Mouse (Mus musculus): Measurements from ENCODE around the gene Higd1c. TPM values are rescaled to one million over a fixed set of nuclear protein-coding genes. Genes with fewer than 3 reads are reported as not detected.
"Not testable (repeated sequence)": the region's sequence is repeated elsewhere in the genome, so short reads cannot be mapped to it uniquely, and the experiment has no call there.

Gene Higd1c
- polyA plus RNA-seq (2015; fragmentation: Nextera tagmentation; extraction: Ambion mirVana): not detected in 2 replicates

- Histone ChIP-seq H3K27ac (replicated peaks) (no peak within 1 kb of the TSS), H3K27me3 (no peaks in the 10 kb centered on the region), H3K4me2 (replicated peaks) (no peak within 1 kb of the TSS), H3K4me3 (no peak within 1 kb of the TSS), H3K4me1 (no peaks in the 10 kb centered on the region), H3K9ac (replicated peaks) (no peak within 1 kb of the TSS), H3K36me3 (no peaks in the 10 kb centered on the region), H3K9me3 (no peaks in the 10 kb centered on the region)
- WGBS: 78% methylated on average over 7 of the region's 7 CpGs
- ATAC-seq (replicated peaks): no peak
Observed at GRCm38 (mm10) chr15:100364242-100364641, at the start of gene Higd1c. TSS of gene Higd1c (plus strand) at chr15:100364542.

DNA sequence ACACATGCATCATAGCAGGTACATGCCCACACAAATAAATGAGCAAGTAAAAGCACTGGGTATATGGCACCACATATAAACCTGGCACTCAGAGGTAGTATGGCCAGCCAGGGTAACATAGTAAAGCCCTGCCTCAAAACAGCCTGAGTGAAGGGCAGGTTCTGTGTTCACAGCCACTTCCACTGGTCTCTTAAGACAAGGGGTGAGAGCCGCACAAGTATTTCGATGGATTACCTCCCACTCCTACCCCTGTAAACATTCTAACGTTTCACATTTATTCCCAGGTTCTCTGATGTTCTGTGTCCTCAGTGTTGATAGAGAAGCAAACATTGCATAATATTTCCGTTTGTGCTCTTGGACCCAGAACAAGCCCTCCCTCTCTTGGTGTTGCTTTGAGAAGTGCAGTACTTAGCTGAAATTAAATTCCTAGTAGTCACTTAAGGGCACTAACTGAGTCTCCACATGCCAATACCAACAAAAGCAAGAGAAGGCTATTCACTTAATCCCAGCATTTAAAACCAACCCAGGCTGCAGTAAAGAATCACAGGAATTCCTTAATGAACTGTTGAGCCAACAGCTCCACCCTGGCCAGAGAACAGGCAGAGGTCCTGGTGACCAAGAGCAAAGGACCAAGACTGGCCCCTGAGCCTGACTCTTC, 46.2 kb upstream of the Higd1c start:
- WGBS: 45% methylated on average over 4 of the region's 4 CpGs
- ATAC-seq (replicated peaks); H3K36me3 ChIP-seq; H3K4me2 ChIP-seq (replicated peaks); H3K27me3 ChIP-seq; H3K4me1 ChIP-seq; H3K4me3 ChIP-seq; H3K9ac ChIP-seq (replicated peaks); H3K9me3 ChIP-seq; H3K27ac ChIP-seq (replicated peaks): not testable (repeated sequence)

GRCm38 (mm10) chr15:100319884-100320283, 44.5 kb upstream of the Higd1c start:
- H3K4me1 ChIP-seq: no peaks in the 10 kb centered on the region
- H3K4me3 ChIP-seq: no peak overlapping the region
- no peaks in the 10 kb centered on the region for H3K27me3 ChIP-seq
- ATAC-seq (replicated peaks): no peak
- no peak overlapping the region for H3K4me2 ChIP-seq (replicated peaks)
- no peaks in the 10 kb centered on the region for H3K36me3 ChIP-seq
- no peaks in the 10 kb centered on the region for H3K9me3 ChIP-seq
- no peak overlapping the region for H3K9ac ChIP-seq (replicated peaks)
- WGBS: 80% methylated on average over 1 of the region's 1 CpGs
- no peak overlapping the region for H3K27ac ChIP-seq (replicated peaks)

GRCm38 (mm10) chr15:100320295-100320905, 43.9 kb upstream of the Higd1c start:
- Histone ChIP-seq H3K4me1 (no peaks in the 10 kb centered on the region), H3K4me2 (replicated peaks) (no peak overlapping the region), H3K9ac (replicated peaks) (no peak overlapping the region), H3K36me3 (no peaks in the 10 kb centered on the region), H3K4me3 (no peak overlapping the region), H3K27me3 (no peaks in the 10 kb centered on the region), H3K27ac (replicated peaks) (no peak overlapping the region), H3K9me3 (no peaks in the 10 kb centered on the region)
- WGBS: 77% methylated on average over 9 of the region's 9 CpGs
- no peak for ATAC-seq (replicated peaks)

GRCm38 (mm10) chr15:100321134-100321533, 43.2 kb upstream of the Higd1c start:
- Histone ChIP-seq H3K9me3 (no peaks in the 10 kb centered on the region), H3K4me3 (no peak overlapping the region), H3K27me3 (no peaks in the 10 kb centered on the region), H3K4me2 (replicated peaks) (no peak overlapping the region), H3K9ac (replicated peaks) (no peak overlapping the region), H3K4me1 (no peaks in the 10 kb centered on the region), H3K27ac (replicated peaks) (no peak overlapping the region), H3K36me3 (no peaks in the 10 kb centered on the region)
- 54% methylated on average over 5 of the region's 5 CpGs for WGBS
- ATAC-seq (replicated peaks): no peak

DNA sequence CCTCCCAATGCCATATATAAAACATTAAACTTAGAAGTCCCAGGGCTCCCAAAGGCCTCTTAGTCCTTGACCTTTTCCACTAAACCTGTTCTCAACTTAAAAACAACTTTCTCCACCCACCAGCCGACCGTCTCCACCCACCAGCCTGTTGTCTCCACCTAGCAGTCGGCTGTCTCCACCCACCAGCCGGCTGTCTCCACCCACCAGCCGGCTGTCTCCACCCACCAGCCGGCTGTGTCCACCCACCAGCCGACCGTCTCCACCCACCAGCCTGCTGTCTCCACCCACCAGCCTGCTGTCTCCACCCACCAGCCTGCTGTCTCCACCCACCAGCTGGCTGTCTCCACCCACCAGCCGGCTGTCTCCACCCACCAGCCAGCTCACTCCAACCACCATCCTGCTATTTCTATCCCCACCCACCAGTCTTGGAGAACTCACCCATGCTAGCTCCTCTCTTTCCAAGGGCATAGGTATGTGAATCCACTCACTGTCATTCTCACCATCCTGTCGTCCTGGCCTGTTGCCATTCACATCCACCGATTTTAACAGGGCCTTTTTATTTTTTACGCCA, 40.2 kb upstream of the Higd1c start:
- Histone ChIP-seq H3K9ac (replicated peaks) (no peak overlapping the region), H3K27ac (replicated peaks) (no peak overlapping the region), H3K4me3 (no peak overlapping the region), H3K4me1 (no peaks in the 10 kb centered on the region), H3K4me2 (replicated peaks) (no peak overlapping the region), H3K36me3 (no peaks in the 10 kb centered on the region), H3K9me3 (no peaks in the 10 kb centered on the region), H3K27me3 (no peaks in the 10 kb centered on the region)
- no peak for ATAC-seq (replicated peaks)
- 76% methylated on average over 12 of the region's 12 CpGs for WGBS

DNA sequence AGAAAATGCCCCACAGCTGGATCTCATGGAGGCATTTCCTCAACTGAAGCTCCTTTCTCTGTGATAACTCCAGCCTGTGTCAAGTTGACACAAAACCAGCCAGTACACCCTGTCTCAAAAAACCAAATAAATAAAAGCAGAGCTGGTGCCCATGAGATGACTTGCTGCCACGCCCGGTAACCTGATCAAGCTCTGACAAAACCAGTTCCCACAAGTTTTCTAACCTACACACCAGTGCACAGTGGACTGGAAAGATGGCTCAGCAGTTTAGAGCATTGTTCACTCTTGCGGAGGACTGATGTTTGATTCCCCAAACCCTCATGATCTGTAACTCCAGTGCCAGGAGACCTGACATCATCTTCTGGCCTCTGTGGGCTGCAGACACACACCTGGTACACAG, 39.1 kb upstream of the Higd1c start:
- Histone ChIP-seq H3K9me3 (no peaks in the 10 kb centered on the region), H3K36me3 (no peaks in the 10 kb centered on the region), H3K4me3 (no peak overlapping the region), H3K4me1 (no peaks in the 10 kb centered on the region), H3K27me3 (no peaks in the 10 kb centered on the region), H3K27ac (replicated peaks) (no peak overlapping the region), H3K4me2 (replicated peaks) (no peak overlapping the region), H3K9ac (replicated peaks) (no peak overlapping the region)
- no peak for ATAC-seq (replicated peaks)
- 93% methylated on average over 3 of the region's 3 CpGs for WGBS

DNA sequence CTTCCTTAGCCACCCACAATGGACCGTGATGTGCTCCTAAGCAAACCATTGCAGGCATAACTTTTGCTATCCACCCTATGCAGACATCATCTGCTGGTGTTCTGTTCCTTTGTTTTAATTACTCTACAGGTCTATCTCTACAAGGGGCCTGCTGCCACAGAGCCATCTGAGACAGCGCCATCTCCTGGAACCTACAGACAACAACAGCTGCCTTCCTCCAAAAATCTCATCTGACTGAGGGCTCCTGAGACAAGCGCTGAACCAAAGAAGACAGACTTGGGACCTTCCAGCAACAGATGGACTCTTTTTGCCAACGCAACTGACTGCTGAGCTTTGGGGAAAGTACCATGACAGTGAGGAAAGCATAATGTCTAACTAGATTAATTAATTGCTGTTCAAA, 36.3 kb upstream of the Higd1c start:
- 72% methylated on average over 4 of the region's 4 CpGs for WGBS
- not testable (repeated sequence) for ATAC-seq (replicated peaks); H3K4me2 ChIP-seq (replicated peaks); H3K4me3 ChIP-seq; H3K4me1 ChIP-seq; H3K36me3 ChIP-seq; H3K27me3 ChIP-seq; H3K9me3 ChIP-seq; H3K9ac ChIP-seq (replicated peaks); H3K27ac ChIP-seq (replicated peaks)

DNA sequence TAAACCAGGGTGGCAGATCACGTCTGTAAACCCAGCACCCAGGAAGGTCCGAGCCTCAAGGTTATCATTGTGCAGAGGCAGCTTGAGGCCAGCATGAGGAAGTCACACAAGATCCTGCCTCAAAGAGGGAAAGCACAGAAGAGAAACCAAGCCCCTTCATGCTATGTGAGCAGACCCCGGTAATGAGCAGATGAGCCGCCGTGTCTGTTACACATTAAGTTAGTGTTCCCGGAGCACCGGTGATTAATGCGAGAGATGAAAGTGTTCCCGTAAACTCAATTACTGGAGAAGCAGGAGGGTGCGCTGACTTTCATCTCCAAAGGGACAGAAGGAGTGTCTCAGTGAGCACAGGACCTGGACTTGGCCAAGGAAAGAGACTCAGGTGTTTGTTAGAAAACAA, 35.0 kb upstream of the Higd1c start:
- not testable (repeated sequence) for H3K27ac ChIP-seq (replicated peaks); H3K4me2 ChIP-seq (replicated peaks)
- 66% methylated on average over 10 of the region's 10 CpGs for WGBS

DNA sequence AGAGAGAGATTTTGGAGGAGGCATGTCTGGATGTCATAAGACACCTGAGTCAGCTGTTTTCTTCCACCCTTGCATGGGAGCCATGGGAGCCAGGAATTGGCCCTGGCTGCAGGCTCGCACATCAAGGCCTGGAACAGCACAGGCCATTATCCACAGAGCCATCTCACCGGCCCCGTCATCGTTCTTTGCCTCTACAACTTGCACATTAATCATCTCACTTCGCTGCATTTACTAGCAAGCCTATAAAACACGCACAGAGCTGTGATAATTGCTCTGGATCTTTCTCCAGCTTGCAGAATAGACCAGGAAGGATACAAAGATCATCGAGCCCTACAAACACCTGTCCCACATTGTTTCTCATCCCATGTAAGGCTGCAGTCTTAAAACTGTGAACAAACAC, 33.6 kb upstream of the Higd1c start:
- Histone ChIP-seq H3K27ac (replicated peaks) (no peak overlapping the region), H3K9ac (replicated peaks) (no peak overlapping the region), H3K36me3 (no peaks in the 10 kb centered on the region), H3K4me3 (no peak overlapping the region), H3K4me1 (no peaks in the 10 kb centered on the region), H3K27me3 (no peaks in the 10 kb centered on the region), H3K9me3 (no peaks in the 10 kb centered on the region), H3K4me2 (replicated peaks) (no peak overlapping the region)
- ATAC-seq (replicated peaks): no peak
- 72% methylated on average over 7 of the region's 7 CpGs for WGBS

More for the DNA sequence above, 35.0 kb upstream of the Higd1c start:
- not testable (repeated sequence) for H3K36me3 ChIP-seq; H3K9me3 ChIP-seq; H3K9ac ChIP-seq (replicated peaks); H3K4me1 ChIP-seq; ATAC-seq (replicated peaks); H3K27me3 ChIP-seq; H3K4me3 ChIP-seq

DNA sequence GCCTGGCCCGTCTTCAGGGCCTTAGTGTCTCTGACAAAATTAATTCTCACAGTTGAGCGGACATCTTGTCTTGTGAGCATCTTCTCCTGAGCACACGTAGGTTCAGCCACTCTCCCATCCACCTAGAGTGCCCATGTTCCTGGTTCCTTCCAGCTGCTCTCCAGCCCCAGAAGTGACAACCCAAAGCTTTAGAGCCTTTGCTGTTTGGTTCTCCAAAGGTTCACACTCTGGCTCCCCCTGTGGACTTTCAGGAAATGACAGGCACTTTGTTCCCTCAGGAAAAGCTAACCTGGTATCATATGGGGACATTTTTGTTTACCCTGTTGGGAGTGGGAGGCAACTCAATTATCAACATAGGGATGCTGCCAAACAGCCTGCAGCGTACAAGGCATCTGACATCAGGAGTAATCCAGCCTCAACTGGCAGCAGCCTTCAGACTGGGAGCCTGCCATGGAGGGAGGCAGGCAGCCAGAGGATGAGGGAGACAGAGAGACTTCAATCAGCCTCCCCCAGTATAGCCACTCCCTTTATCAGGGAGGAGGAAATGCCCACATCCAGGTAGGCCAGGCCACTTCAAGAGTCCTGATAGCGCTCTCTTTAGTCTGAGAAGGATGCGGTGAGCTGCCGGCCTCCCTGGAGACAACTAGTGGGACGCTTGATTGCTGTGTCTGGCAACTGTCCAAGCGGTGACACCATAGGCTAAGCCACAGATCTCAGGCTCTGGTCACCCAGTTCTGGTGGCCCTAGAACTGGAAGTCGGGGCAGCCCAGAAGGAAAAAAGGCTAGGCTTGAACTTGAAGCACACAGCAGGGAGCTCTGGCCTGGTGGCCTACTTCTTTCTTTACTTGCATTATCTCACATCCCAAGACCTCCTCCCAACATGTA, 32.0 kb upstream of the Higd1c start:
- H3K36me3 ChIP-seq: not testable (repeated sequence)
- 0 out of 2 replicates have a peak, but pooled peaks have one; percentile 23 for ATAC-seq (replicated peaks)

DNA sequence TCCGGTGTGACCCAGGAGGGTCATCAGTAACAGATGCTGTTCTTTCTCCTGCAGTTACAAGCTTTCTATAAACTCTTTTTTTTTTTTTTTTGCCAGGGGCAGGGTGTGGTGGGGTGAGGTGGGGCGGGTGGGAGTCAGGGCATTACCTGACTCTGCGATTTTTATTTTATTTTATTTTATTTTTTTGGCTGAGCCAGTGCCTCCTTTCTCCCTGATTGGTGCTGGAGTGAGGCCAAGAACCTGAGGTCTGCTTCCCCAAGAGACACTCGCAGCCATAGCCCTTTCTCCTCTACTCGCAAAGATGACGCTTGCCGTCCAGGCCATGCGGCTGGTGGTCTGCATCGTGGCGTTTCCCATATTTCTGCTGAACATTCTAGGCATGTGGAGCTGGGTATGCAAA, 29.7 kb upstream of the Higd1c start, which contains the start of gene Mettl7a3:
Gene Mettl7a3 (plus strand): TSS at position 301 of the 400 bp plus-strand sequence.
- H3K27me3 ChIP-seq: no peaks in the 10 kb centered on the region
- H3K4me3 ChIP-seq: no peak within 1 kb of the TSS
- no peak within 1 kb of the TSS for H3K27ac ChIP-seq (replicated peaks)
- no peaks in the 10 kb centered on the region for H3K9me3 ChIP-seq
- H3K36me3 ChIP-seq: no peaks in the 10 kb centered on the region
- no peak for ATAC-seq (replicated peaks)
- H3K4me2 ChIP-seq (replicated peaks): no peak within 1 kb of the TSS
- no peaks in the 10 kb centered on the region for H3K4me1 ChIP-seq
- H3K9ac ChIP-seq (replicated peaks): no peak within 1 kb of the TSS
- 71% methylated on average over 10 of the region's 10 CpGs for WGBS

More for the DNA sequence above, 32.0 kb upstream of the Higd1c start:
- not testable (repeated sequence) for H3K4me1 ChIP-seq; H3K4me3 ChIP-seq; H3K9me3 ChIP-seq; H3K9ac ChIP-seq (replicated peaks); H3K27ac ChIP-seq (replicated peaks); H3K27me3 ChIP-seq; H3K4me2 ChIP-seq (replicated peaks)
- whole genome bisulfite sequencing: 50% methylated on average over 3 of the region's 10 CpGs
